Mouse (Mus musculus): ENCODE results near the gene Iqgap3.
A peak's percentile ranks its signal among the peaks of the same experiment; 100 is the strongest.

The Iqgap3 gene

GRCm38 (mm10) chr3:88081345-88082223 lies at the start of gene Iqgap3:
Gene Iqgap3, plus strand, starts transcription at chr3:88081971.
- DNase-seq (ENCODE audit: low spot score): peak; percentile 77

DNA sequence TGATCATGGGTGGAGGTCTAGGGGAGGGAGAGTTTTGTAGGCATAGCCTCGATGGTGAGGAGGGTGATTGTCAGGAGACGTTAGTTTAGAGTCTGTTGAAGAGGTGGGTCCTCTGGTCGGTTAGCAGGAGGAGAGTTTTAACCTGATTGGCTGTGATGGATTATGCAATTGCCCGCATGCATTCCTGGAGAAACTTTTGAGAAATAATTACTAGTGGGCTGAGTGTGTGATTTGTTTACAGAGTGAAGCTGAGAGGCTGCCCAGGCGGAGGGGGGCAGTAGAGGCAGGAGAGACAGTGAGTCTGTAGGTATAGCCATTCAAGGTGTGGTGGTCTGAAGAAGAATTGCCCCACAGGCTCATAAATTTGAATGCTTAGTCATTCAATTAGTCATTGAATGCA lies 48.3 kb upstream of the Iqgap3 start:
- no peak for DNase-seq (ENCODE audit: low spot score)

GRCm38 (mm10) chr3:88035561-88036293 lies 46.0 kb upstream of the Iqgap3 start:
- DNase-seq (ENCODE audit: low spot score): no peak

GRCm38 (mm10) chr3:88042661-88043421 lies 38.9 kb upstream of the Iqgap3 start, which contains the start of gene Gpatch4:
Gene Gpatch4, plus strand, starts transcription at chr3:88043108.
- peak; percentile 78 for DNase-seq (ENCODE audit: low spot score)

DNA sequence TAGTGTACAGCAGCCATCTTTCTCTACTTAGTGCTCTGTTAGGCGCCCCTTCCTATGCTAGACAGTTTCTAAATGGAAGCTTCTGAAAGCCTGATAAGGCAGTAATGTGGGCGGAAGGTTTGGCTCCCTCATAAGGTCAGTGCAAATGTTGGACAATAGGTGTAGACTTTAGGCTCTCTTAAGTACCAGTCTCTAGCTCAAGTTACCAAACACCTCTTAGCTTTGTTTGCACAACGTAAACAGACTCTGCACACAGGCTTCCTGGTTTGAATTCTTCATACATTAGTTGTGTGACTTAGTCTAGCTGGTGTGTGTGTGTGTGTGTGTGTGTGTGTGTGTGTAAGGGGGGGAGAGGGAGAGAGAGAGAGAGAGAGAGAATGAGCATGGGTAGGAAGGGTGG lies 32.2 kb upstream of the Iqgap3 start:
- DNase-seq (ENCODE audit: low spot score): no peak

GRCm38 (mm10) chr3:88057030-88057429 lies 24.7 kb upstream of the Iqgap3 start:
- DNase-seq (ENCODE audit: low spot score): no peak

GRCm38 (mm10) chr3:88057902-88058696 lies 23.7 kb upstream of the Iqgap3 start, which contains the start of gene Naxe:
Gene Naxe, minus strand, starts transcription at chr3:88058495.
- peak; percentile 75 for DNase-seq (ENCODE audit: low spot score)

DNA sequence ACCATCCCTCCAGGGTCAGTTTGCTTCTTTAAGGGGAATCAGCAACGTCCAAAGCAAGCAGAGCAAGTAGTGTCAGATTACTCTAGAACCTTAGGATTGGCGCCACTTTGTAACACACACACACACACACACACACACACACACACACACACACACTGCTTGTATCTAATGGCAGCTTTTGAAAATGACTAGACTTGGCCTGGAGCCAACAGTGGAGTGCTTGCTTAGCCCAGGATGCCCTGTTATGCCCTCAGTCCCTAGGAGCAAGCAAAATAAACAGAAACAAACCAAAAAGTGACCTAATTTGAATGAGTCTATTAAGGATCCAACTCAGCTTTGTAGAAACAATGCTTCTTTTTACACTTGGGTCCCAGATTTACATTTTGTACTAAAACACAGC lies 13.4 kb upstream of the Iqgap3 start:
- no peak for DNase-seq (ENCODE audit: low spot score)

- DNase-seq (ENCODE audit: low spot score): peak; percentile 50
Observed at GRCm38 (mm10) chr3:88071783-88072182, 10.0 kb upstream of the Iqgap3 start.

DNA sequence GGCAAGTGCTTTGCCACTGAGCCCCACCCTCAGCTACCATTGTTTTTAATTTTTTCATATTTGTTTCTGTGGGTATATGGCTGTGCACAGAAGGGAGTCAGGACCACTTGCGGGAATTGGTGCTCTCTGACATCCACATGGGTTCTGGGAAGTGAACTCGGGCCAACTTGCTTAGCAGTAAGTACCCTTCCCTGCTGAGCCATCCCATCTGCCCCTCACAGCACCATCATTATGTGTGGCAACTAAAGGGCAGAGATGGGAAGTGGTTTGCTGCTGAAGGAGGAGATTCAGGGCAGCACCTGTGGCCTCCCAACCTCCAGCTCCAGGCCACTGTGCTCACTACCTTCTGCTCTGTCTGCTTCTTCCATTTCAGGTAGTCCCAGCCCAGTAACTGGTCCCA lies 8.1 kb upstream of the Iqgap3 start:
- no peak for DNase-seq (ENCODE audit: low spot score)

- no peak for DNase-seq (ENCODE audit: low spot score)
Observed at GRCm38 (mm10) chr3:88074351-88074750, 7.4 kb upstream of the Iqgap3 start.

GRCm38 (mm10) chr3:88074766-88075165 lies 7.0 kb upstream of the Iqgap3 start:
- DNase-seq (ENCODE audit: low spot score): no peak

DNA sequence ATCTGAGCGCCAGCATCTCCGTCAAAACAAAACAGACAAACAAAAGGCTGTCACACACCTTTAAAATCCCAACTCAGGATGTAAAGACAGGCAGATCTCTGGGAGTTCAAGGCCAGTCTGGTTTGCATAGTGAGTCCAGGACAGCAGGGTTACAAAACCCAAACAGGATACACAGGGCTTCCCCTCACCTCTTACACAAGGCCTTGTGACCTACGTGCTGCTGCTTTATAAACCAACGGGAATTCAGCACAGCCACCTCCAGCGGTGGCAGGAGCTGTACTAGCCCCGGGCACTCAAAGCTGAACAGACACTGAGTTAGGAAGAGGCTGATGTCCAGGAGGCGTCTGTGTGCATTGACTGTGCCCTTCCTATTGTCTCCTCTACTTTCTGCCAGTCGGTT lies 4.3 kb upstream of the Iqgap3 start:
- DNase-seq (ENCODE audit: low spot score): no peak

DNA sequence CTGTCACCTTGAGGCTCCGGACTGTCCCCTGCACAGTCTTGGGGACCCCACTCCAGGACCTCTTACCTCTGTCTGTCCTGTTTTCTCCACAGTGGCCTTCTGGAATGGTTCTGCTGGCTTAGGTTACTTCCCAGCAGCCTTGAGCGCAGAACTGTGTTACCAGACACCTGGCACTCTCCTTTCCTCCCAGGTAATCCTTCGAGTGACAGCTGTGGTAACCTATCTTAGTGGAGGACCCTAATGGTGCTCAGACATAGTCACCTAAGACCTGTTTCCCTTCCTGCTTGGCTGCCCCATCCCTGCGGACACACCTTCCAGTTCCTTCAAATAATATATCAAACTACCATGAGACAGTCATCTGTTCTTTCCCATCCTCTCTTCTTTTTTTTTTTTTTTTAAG lies 3.6 kb upstream of the Iqgap3 start, which contains the start of gene Ttc24:
Gene Ttc24 (minus strand): TSS at position 101 of the 400 bp plus-strand sequence.
- DNase-seq (ENCODE audit: low spot score): no peak

GRCm38 (mm10) chr3:88082224-88082618 lies 450 bp downstream of the Iqgap3 start:
- no peak for DNase-seq (ENCODE audit: low spot score)

DNA sequence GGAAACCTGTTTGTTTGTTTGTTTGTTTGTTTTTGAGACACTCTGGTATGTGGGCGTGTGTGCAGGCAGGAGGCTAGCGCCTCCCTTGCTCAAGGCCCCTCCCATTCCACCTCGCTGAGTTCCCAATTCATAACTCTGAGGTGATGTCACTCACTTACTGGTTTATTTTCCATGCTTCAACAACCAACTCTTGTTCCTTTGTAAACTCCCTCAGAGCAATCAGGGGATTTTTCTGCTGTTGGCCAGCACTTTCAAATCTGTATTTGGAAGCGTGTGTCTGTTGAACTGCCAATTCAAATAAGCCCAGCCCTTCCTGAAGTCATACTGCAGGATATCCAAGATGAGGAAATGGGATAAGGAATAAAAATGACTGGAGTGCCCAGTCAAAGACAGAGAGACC lies 892 bp downstream of the Iqgap3 start:
- DNase-seq (ENCODE audit: low spot score): no peak

GRCm38 (mm10) chr3:88084001-88084400 lies 2.2 kb downstream of the Iqgap3 start:
- no peak for DNase-seq (ENCODE audit: low spot score)

DNA sequence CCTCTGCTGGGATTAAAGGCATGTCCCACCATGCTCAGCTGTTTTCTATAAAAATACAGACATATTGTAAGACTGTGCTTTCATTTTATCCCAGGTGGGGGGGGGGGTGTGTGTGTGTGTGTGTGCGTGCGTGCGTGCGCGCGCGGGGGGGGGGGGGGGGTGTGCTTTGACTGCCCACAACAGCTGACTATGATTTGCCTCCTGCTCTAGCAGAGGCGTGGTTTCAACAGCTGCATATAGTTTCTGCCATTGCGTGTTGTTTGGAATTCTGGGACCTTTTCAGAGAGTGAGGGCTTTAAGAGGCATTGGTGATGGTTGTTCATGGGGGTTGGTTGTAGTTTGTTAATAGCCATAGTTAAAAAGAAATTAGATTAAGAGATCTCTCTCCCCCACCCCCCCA lies 3.7 kb downstream of the Iqgap3 start:
- DNase-seq (ENCODE audit: low spot score): no peak

DNA sequence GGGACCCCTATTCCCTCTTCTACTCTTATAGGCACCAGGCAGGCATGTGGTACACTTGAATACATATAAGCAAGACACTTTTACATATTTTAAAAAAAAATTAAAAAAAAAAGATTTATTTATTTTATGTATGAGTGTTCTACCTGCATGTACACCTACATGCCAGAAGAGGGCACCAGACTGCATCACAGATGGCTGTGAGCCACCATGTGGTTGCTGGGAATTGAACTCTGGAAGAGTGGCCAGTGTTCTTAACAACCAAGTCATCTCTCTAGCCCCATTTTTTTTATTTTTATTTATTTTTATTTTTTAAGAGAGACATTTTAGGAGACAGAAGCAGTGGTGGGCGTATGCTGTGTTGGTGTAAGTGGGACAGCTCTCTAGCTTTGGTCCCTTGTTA lies 5.9 kb downstream of the Iqgap3 start:
- DNase-seq (ENCODE audit: low spot score): no peak

DNA sequence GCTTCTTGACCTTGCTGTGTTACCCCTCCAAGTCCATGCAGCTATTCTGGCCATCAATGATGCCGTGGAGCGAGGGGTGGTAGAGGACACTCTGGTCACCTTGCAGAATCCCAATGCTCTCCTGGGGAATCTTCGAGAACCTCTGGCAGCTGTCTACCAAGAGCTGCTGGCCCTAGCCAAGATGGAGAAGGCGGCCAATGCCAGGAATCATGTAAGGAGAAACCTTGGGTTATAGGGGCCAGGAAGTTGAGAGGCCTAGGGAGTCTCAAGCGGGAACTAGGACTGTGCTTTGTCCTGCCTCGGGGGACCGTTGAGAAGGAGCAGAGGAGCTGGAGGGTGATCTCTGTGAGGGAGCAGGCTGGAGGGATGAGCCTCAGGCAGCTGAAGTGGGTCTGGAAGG lies 8.3 kb downstream of the Iqgap3 start:
- DNase-seq (ENCODE audit: low spot score): no peak

GRCm38 (mm10) chr3:88090616-88091015 lies 8.8 kb downstream of the Iqgap3 start:
- DNase-seq (ENCODE audit: low spot score): no peak

All from ovary, adult 18-20 months (tissue).